Comparison of ENCODE assay signal across 9 mouse cellular contexts in the genomic region with DNA sequence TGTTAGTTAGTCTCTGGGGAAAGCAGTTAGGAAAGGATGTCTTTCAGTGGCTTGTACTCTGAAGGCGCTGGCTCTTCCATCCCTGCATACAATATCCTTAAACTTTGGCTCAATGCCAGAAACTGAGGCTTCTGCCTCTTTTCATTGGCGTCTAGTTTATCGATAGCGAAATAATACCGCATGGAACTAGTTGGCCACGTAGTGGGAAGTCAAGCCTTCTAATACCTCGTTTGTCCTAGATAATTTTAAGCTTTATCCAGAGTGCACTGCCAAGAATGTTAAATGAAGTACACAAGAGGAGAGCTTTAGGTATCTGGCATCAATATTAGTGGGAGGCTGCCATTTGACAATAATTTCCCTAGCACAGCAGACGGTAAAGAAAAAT. TPM values are rescaled to one million over a fixed set of nuclear protein-coding genes. Genes with fewer than 3 reads are reported as not detected.
DNase-seq lines count a peak whose midpoint lies in the region; ATAC-seq and TF ChIP-seq lines count a peak whose summit lies in the region.
"Had no signal": no experiment of that assay in that cellular context is flagged by ENCODE, and none has a peak within 500 bp of the region (broad histone marks: within the 10 kb centered on the region; RNA-seq: fewer than 3 reads in every experiment).

No protein-coding gene starts in this region.

- TF ChIP-seq CTCF in hindbrain, postnatal 0 days (IDR thresholded peaks at IDR 0.05; ENCODE audit: low read depth): no peak

- H3K27ac ChIP-seq in kidney, embryonic 15.5 days: no peak overlapping the region
- H3K27ac ChIP-seq in hindbrain, postnatal 0 days: peak overlapping the region; percentile 90

- H3K4me1 ChIP-seq in kidney, embryonic 15.5 days: peaks cover 26% of the 10 kb centered on the region
- no peaks in the 10 kb centered on the region for H3K4me1 ChIP-seq in hindbrain, postnatal 0 days (ENCODE audit: insufficient read depth, low read length)

- ATAC-seq in kidney, embryonic 15.5 days (replicated peaks; ENCODE audit: low FRiP score): no peak
- ATAC-seq in hindbrain, postnatal 0 days: no peak

- WGBS in kidney, embryonic 15.5 days: 25% methylated on average over 8 of the region's 8 CpGs
- 3% methylated on average over 8 of the region's 8 CpGs for WGBS in hindbrain, postnatal 0 days

- no peaks in the 10 kb centered on the region for H3K9me3 ChIP-seq in kidney, embryonic 15.5 days (replicated peaks)
- H3K9me3 ChIP-seq in hindbrain, postnatal 0 days (ENCODE audit: low read length): no peaks in the 10 kb centered on the region

- no peak for DNase-seq in kidney, adult 18-20 months
- peak; percentile 46 to 58 for DNase-seq in cerebellum, postnatal 25 days
- DNase-seq in hindbrain, postnatal 0 days (ENCODE audit: low spot score): peak; percentile 81
- peak; percentile 69 for DNase-seq in retina, postnatal 1 day
- no peak for DNase-seq in urinary bladder, postnatal 4 days (ENCODE audit: low spot score in 2 of 2)
- no peak for DNase-seq in kidney, postnatal 4 days
- no peak for DNase-seq in thymus, postnatal 14 days

- peak overlapping the region; percentile 81 for H3K4me2 ChIP-seq in kidney, embryonic 15.5 days
- H3K4me2 ChIP-seq in hindbrain, postnatal 0 days (ENCODE audit: low read depth, low read length): peak overlapping the region; percentile 83

- H3K9ac ChIP-seq in kidney, embryonic 15.5 days: no peak overlapping the region
- H3K9ac ChIP-seq in hindbrain, postnatal 0 days (replicated peaks; ENCODE audit: low read length): peak overlapping the region; percentile 55

- peaks cover 29% of the 10 kb centered on the region for H3K27me3 ChIP-seq in kidney, embryonic 15.5 days
- no peaks in the 10 kb centered on the region for H3K27me3 ChIP-seq in hindbrain, postnatal 0 days (ENCODE audit: insufficient read depth, low read length)

- H3K36me3 ChIP-seq in kidney, embryonic 15.5 days: no peaks in the 10 kb centered on the region
- no peaks in the 10 kb centered on the region for H3K36me3 ChIP-seq in hindbrain, postnatal 0 days (ENCODE audit: insufficient read depth, low read length)
- H3K36me3 ChIP-seq: G1E had no signal

- peak overlapping the region; percentile 66; the same call in 1 of the 2 replicates for H3K4me3 ChIP-seq in kidney, embryonic 15.5 days (replicated peaks)
- peak overlapping the region; percentile 79 for H3K4me3 ChIP-seq in hindbrain, postnatal 0 days (ENCODE audit: low read length)

RNA-seq across cellular contexts. Expression of a gene that starts 2.2 kb away (rescaled TPM):
- polyA plus RNA-seq in kidney, embryonic 15.5 days (2015; fragmentation: Nextera tagmentation; extraction: Ambion mirVana): 8.2 and 11.2 TPM in 2 replicates
- total RNA-seq in hindbrain, postnatal 0 days (2014; rRNA removed): 93.6 and 97.4 TPM in 2 replicates
- polyA plus RNA-seq in hindbrain, postnatal 0 days (2015; fragmentation: Nextera tagmentation; extraction: Ambion mirVana): 47.7 and 51.2 TPM in 2 replicates
- polyA plus RNA-seq: G1E had no signal

Comparison
In these comparisons a context has a peak if more than half of its experiments do, and no peak if none do; other contexts are left out.
1. DNase-seq: peak in cerebellum, postnatal 25 days (2 of 2), hindbrain, postnatal 0 days (single experiment) and retina, postnatal 1 day (single experiment); none in kidney, adult 18-20 months (single experiment), urinary bladder, postnatal 4 days (0 of 2), kidney, postnatal 4 days (0 of 2) and thymus, postnatal 14 days (single experiment).